Mouse (Mus musculus): ENCODE measurements at regions not wholly inside any gene's neighbourhood (a gene's known extent, or its start where the extent isn't known, plus 50 kb on each side); places are given as distances from the start of the nearest gene placed in this dataset.
A peak's percentile ranks its signal among the peaks of the same experiment; 100 is the strongest.

DNA sequence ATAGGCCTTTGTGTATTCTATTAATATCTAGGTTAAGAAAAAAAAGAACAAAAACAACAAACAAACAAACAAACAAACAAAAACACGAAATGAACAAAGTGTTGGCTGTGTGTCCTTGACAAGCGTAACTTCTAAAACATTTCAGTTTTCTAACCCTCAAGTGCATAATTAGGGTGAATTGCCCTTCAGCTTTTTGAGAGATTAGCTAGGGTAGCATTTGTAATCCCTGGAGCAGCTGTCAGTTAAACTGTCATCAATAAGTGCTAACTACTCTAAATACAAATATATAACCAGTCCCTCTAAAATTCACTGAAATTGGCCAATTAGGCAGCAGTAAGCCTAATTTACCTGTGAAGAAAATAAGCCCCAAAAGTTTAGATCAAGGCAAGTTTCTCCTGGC lies 467.6 kb downstream of the Gabrg2 start:
- H3K27ac ChIP-seq (ENCODE audit: low read length): no peak overlapping the region
- peaks cover 11% of the 10 kb centered on the region for H3K4me1 ChIP-seq (ENCODE audit: control insufficient read depth, insufficient read depth, low read length)
- no peak overlapping the region for H3K4me3 ChIP-seq (ENCODE audit: low read depth, low read length)
- H3K4me2 ChIP-seq (ENCODE audit: low read length): no peak overlapping the region
- no peak overlapping the region for H3K9ac ChIP-seq (ENCODE audit: low read depth, low read length)
- WGBS: 53% methylated on average over 2 of the region's 2 CpGs
- no peak for ATAC-seq
- no peaks in the 10 kb centered on the region for H3K9me3 ChIP-seq (replicated peaks; ENCODE audit: control insufficient read depth, low read length, poor library complexity, severe bottlenecking)
- H3K36me3 ChIP-seq (ENCODE audit: control insufficient read depth, insufficient read depth, low read length): no peaks in the 10 kb centered on the region
- H3K27me3 ChIP-seq (ENCODE audit: control insufficient read depth, insufficient read depth, low read depth, low read length): no peaks in the 10 kb centered on the region

DNA sequence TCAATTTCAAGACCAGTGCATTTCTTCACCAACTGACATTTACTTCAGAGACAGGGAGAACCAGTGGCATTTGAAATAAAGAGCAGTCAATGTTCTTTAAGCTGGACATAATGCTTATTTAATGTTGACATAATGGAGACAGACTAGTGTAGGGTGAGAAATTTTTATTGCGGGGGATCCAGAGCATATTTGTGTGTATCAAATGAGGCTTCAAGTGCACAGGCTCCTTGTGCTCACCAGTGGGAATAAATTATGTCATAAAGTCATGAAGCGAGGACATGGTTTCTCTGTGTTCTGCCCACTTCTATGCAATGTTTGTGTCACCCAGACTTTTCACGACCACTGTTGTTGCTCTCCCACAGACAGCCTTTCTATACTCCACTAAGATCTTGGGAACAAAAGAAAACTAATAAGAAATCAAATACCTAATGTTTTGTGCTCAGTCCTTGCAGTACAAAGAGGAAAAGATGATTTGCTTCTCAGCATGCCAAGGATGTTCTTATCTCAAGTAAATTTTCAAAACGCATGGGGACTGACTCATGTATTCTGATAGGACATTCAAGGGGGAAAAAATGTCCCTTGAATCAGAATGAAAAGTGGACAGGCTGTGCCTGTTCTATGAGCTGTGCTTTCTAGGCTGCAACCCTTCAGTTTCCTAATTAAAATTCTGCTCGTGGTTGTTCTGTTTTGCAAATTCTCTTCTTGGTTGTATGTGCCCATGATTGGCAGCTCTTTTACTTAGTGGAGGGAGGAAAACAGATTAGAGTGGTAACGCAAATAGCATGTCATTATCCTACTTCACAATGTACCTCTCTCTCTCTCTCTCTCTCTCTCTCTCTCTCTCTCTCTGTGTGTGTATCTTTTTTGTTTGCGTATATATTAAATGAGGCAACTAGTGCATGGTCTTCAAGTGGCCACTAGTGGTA lies 468.4 kb downstream of the Gabrg2 start:
- no peak overlapping the region for H3K4me2 ChIP-seq (ENCODE audit: low read length)
- no peak overlapping the region for H3K9ac ChIP-seq (ENCODE audit: low read depth, low read length)
- ATAC-seq: peak; percentile 73
- no peaks in the 10 kb centered on the region for H3K27me3 ChIP-seq (ENCODE audit: control insufficient read depth, insufficient read depth, low read depth, low read length)
- H3K36me3 ChIP-seq (ENCODE audit: control insufficient read depth, insufficient read depth, low read length): no peaks in the 10 kb centered on the region
- WGBS: 35% methylated on average over 7 of the region's 7 CpGs
- no peak overlapping the region for H3K4me3 ChIP-seq (ENCODE audit: low read depth, low read length)
- H3K4me1 ChIP-seq (ENCODE audit: control insufficient read depth, insufficient read depth, low read length): peaks cover 11% of the 10 kb centered on the region
- peak overlapping the region; percentile 55 for H3K27ac ChIP-seq (ENCODE audit: low read length)
- H3K9me3 ChIP-seq (replicated peaks; ENCODE audit: control insufficient read depth, low read length, poor library complexity, severe bottlenecking): no peaks in the 10 kb centered on the region

DNA sequence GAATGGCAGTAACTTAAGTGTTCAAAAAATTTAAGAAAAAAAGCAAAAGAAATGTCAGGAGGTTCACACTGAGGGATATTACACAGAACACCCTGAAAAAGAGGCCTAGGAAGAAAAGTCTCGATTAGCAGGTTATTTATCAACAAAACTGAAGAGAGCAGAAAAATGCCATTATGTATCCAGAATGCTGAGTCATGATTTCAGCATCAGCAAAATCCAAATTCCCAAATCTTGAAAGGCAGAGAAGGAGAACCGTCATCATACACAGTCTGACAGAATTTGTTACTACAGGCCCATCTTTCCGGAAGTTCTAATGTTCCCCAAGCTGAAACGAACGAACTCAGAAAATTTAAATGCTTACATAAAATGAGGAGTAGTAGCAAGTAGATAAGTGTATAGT lies 475.7 kb downstream of the Gabrg2 start:
- Histone ChIP-seq H3K9ac (ENCODE audit: low read depth, low read length) (no peak overlapping the region), H3K4me2 (ENCODE audit: low read length) (no peak overlapping the region), H3K4me1 (ENCODE audit: control insufficient read depth, insufficient read depth, low read length) (no peaks in the 10 kb centered on the region), H3K27ac (ENCODE audit: low read length) (no peak overlapping the region), H3K36me3 (ENCODE audit: control insufficient read depth, insufficient read depth, low read length) (no peaks in the 10 kb centered on the region), H3K27me3 (ENCODE audit: control insufficient read depth, insufficient read depth, low read depth, low read length) (no peaks in the 10 kb centered on the region), H3K9me3 (replicated peaks; ENCODE audit: control insufficient read depth, low read length, poor library complexity, severe bottlenecking) (no peaks in the 10 kb centered on the region), H3K4me3 (ENCODE audit: low read depth, low read length) (no peak overlapping the region)
- no peak for ATAC-seq
- 92% methylated on average over 5 of the region's 5 CpGs for WGBS

DNA sequence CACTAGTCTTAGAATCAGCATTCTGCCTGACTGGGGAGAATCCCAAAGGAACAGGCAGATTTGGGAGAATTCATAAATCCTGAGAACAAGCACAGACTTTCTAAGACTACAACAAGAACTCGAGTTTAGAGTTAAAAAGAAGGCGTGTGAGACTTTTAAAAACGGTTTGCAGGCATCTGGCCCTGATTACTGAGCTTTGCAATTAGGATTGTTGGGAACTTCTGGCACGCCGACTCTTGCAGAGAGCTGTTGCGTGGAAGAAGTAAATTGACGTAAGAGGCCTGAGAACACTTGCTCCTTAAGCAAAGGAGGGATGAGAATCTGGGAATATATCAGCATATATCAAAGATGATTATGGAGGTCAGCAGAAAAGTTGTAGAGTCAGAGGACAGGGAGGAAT lies 507.4 kb downstream of the Gabrg2 start:
- H3K36me3 ChIP-seq (ENCODE audit: control insufficient read depth, insufficient read depth, low read length): no peaks in the 10 kb centered on the region
- no peaks in the 10 kb centered on the region for H3K9me3 ChIP-seq (replicated peaks; ENCODE audit: control insufficient read depth, low read length, poor library complexity, severe bottlenecking)
- no peak overlapping the region for H3K9ac ChIP-seq (ENCODE audit: low read depth, low read length)
- H3K27me3 ChIP-seq (ENCODE audit: control insufficient read depth, insufficient read depth, low read depth, low read length): no peaks in the 10 kb centered on the region
- no peaks in the 10 kb centered on the region; the same call in 1 of the 2 replicates for H3K4me1 ChIP-seq (ENCODE audit: control insufficient read depth, insufficient read depth, low read length)
- no peak overlapping the region for H3K4me3 ChIP-seq (ENCODE audit: low read depth, low read length)
- no peak for ATAC-seq
- 84% methylated on average over 7 of the region's 7 CpGs for WGBS
- no peak overlapping the region for H3K4me2 ChIP-seq (ENCODE audit: low read length)
- H3K27ac ChIP-seq (ENCODE audit: low read length): no peak overlapping the region

DNA sequence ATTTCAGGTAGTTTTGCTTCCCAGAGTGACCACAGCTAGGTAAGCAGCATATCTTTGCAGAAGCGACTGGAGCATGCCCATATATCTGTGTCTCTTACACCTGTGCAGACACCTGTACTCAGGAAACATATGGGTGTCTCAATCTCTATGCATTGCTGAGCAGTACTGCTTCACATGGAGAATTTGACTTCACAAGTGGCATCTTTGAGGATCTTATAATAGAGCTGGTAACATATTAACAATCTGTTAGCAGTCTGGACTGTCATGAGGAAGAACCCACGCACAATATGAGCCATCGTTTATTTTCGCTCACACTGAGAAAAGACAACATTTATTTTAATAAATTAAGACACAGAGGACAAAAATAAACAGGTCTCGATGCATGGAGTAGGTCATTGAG lies 508.7 kb downstream of the Gabrg2 start:
- ATAC-seq: no peak

DNA sequence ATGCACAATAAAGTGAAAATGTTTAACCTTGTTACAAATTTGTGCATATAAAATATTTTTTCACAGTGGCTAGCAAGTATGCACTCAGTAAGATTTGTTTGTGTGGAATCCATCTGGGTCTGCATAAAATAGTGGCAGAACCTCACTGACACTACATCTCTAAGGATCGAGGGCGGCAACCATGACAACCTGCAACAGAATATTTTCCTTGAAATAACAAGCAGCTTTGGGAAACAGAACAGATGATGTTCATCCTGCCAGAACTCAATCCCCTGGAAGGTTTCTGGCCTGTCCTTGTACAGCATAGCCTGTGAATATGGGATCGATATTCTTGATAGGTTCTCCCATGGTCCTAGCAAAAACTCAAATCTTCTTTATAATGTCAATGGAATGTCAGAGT lies 509.4 kb downstream of the Gabrg2 start:
- Histone ChIP-seq H3K36me3 (ENCODE audit: control insufficient read depth, insufficient read depth, low read length) (no peaks in the 10 kb centered on the region), H3K27ac (ENCODE audit: low read length) (no peak overlapping the region), H3K9ac (ENCODE audit: low read depth, low read length) (no peak overlapping the region), H3K27me3 (ENCODE audit: control insufficient read depth, insufficient read depth, low read depth, low read length) (no peaks in the 10 kb centered on the region), H3K4me3 (ENCODE audit: low read depth, low read length) (no peak overlapping the region), H3K4me1 (ENCODE audit: control insufficient read depth, insufficient read depth, low read length) (no peaks in the 10 kb centered on the region; the same call in 1 of the 2 replicates), H3K9me3 (replicated peaks; ENCODE audit: control insufficient read depth, low read length, poor library complexity, severe bottlenecking) (no peaks in the 10 kb centered on the region), H3K4me2 (ENCODE audit: low read length) (no peak overlapping the region)
- no peak for ATAC-seq
- WGBS: 73% methylated on average over 3 of the region's 3 CpGs

More for the DNA sequence above, 508.7 kb downstream of the Gabrg2 start:
- H3K36me3 ChIP-seq (ENCODE audit: control insufficient read depth, insufficient read depth, low read length): no peaks in the 10 kb centered on the region
- H3K4me2 ChIP-seq (ENCODE audit: low read length): no peak overlapping the region
- no peak overlapping the region for H3K9ac ChIP-seq (ENCODE audit: low read depth, low read length)
- H3K4me3 ChIP-seq (ENCODE audit: low read depth, low read length): no peak overlapping the region
- WGBS: 85% methylated on average over 5 of the region's 5 CpGs
- H3K27me3 ChIP-seq (ENCODE audit: control insufficient read depth, insufficient read depth, low read depth, low read length): no peaks in the 10 kb centered on the region
- peak overlapping the region; percentile 39; the same call in 1 of the 2 replicates for H3K27ac ChIP-seq (ENCODE audit: low read length)
- H3K9me3 ChIP-seq (replicated peaks; ENCODE audit: control insufficient read depth, low read length, poor library complexity, severe bottlenecking): no peaks in the 10 kb centered on the region
- no peaks in the 10 kb centered on the region; the same call in 1 of the 2 replicates for H3K4me1 ChIP-seq (ENCODE audit: control insufficient read depth, insufficient read depth, low read length)

DNA sequence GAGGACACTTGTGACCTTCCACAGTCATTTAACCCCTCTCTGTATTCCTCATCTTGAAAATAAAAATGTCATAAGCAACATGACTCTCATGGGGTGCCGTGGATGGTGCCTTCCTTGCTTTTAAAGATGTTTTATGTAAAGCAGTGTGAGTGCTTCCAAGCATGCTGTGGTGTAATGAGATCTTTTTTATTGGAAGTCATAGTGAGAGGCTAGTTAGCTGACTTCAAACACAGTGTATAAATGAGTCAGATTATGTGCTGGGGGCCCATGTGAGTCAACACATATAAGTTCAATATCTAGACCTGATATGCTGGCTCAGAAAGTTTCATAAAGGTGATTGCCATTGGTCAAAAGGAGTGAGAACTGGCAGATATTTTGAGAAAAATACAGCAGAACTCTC lies 516.8 kb downstream of the Gabrg2 start:
- 38% methylated on average over 1 of the region's 1 CpGs for WGBS
- Histone ChIP-seq H3K4me1 (ENCODE audit: control insufficient read depth, insufficient read depth, low read length) (no peaks in the 10 kb centered on the region), H3K27me3 (ENCODE audit: control insufficient read depth, insufficient read depth, low read depth, low read length) (no peaks in the 10 kb centered on the region), H3K4me3 (ENCODE audit: low read depth, low read length) (no peak overlapping the region), H3K9ac (ENCODE audit: low read depth, low read length) (no peak overlapping the region), H3K4me2 (ENCODE audit: low read length) (no peak overlapping the region), H3K9me3 (replicated peaks; ENCODE audit: control insufficient read depth, low read length, poor library complexity, severe bottlenecking) (no peaks in the 10 kb centered on the region), H3K36me3 (ENCODE audit: control insufficient read depth, insufficient read depth, low read length) (no peaks in the 10 kb centered on the region), H3K27ac (ENCODE audit: low read length) (no peak overlapping the region)
- no peak for ATAC-seq

DNA sequence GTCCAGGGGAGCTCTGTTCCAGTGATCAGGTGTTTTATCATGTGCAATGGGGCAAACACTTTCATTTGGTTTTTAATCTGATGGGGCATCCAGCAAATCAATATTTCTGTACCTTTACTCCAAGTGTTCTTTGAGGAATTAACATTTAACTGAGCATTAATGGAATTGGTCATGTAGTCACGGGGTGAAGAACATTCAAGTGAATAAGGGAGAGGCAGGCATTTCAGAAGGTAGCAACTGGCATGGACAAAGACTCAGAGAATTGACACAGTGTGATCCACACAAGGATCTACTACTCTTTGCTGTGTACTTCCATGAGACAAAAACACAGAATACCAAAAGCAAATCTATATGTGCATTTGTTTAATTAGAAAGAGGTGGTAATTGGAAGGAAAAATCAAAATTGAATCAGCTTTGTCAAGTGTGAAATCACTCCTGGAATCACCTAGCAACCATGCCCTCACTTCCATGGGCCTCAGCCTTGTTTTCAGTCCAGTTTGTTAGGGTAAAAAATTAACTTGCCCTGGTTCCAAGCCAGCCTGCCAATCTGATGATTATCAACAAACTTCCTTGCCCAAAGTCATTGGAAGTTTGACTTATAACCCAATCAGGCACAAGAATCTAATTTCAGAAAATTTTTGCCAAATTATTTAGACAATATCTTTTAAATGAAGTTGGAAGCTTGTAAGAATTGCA lies 529.6 kb downstream of the Gabrg2 start:
- Histone ChIP-seq H3K27ac (ENCODE audit: low read length) (no peak overlapping the region), H3K4me1 (ENCODE audit: control insufficient read depth, insufficient read depth, low read length) (no peaks in the 10 kb centered on the region), H3K9me3 (replicated peaks; ENCODE audit: control insufficient read depth, low read length, poor library complexity, severe bottlenecking) (no peaks in the 10 kb centered on the region), H3K36me3 (ENCODE audit: control insufficient read depth, insufficient read depth, low read length) (no peaks in the 10 kb centered on the region), H3K9ac (ENCODE audit: low read depth, low read length) (no peak overlapping the region), H3K4me2 (ENCODE audit: low read length) (no peak overlapping the region), H3K4me3 (ENCODE audit: low read depth, low read length) (no peak overlapping the region), H3K27me3 (ENCODE audit: control insufficient read depth, insufficient read depth, low read depth, low read length) (no peaks in the 10 kb centered on the region)
- 64% methylated on average over 1 of the region's 1 CpGs for WGBS
- ATAC-seq: no peak

DNA sequence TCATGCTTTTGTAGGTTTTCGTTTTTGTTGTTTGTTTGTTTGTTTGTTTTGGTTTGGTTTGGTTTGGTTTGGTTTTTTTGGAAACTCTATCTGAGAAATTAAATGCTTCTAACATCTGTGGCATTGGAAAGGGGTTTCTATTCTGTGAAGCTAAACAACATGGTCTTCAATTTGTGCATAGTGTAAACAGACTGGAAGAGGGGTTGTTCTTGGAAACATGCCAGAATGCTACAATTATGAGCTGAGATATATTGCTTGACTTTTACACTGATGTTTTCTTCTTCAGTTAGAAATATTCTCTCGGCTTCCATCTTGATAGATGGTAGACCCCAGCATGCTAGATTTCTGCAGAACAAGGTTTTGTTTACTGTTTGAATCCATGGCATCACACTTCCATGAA lies 533.3 kb downstream of the Gabrg2 start:
- ATAC-seq: no peak
- Histone ChIP-seq H3K9me3 (replicated peaks; ENCODE audit: control insufficient read depth, low read length, poor library complexity, severe bottlenecking) (no peaks in the 10 kb centered on the region), H3K4me2 (ENCODE audit: low read length) (no peak overlapping the region), H3K4me3 (ENCODE audit: low read depth, low read length) (no peak overlapping the region), H3K27ac (ENCODE audit: low read length) (no peak overlapping the region), H3K9ac (ENCODE audit: low read depth, low read length) (no peak overlapping the region), H3K27me3 (ENCODE audit: control insufficient read depth, insufficient read depth, low read depth, low read length) (no peaks in the 10 kb centered on the region), H3K36me3 (ENCODE audit: control insufficient read depth, insufficient read depth, low read length) (no peaks in the 10 kb centered on the region), H3K4me1 (ENCODE audit: control insufficient read depth, insufficient read depth, low read length) (no peaks in the 10 kb centered on the region)
- WGBS: 86% methylated on average over 2 of the region's 2 CpGs
